Mouse (Mus musculus) liver, embryonic 13.5 days (tissue): ENCODE measurements around the gene Otud7a. TPM values are rescaled to one million over a fixed set of nuclear protein-coding genes. Genes with fewer than 3 reads are reported as not detected.

ENCODE experiments used
- ATAC-seq: fragments of 200-750 bp; cut with Nextera tagmentation; 2 replicates; pipeline ENCODE4 v1.8.0; 2017; ENCODE audit warnings: low read depth, mild to moderate bottlenecking, moderate number of reproducible peaks, moderate library complexity
- DNase-seq: peaks from one replicate; pipeline ENCODE4 v3.0.0; 2022
- H3K27ac ChIP-seq: fragments of 300-500 bp; sonication (generic); 2 replicates; pipeline ENCODE4 v1.5.1; 2015; ENCODE audit warnings: moderate library complexity, mild to moderate bottlenecking, inconsistent platforms
- H3K27me3 ChIP-seq: fragments of 300-500 bp; sonication (generic); 2 replicates; pipeline ENCODE4 v1.6.1; 2015; ENCODE audit warnings: mild to moderate bottlenecking, inconsistent platforms
- H3K36me3 ChIP-seq: fragments of 300-500 bp; sonication (generic); 2 replicates; pipeline ENCODE4 v1.6.1; 2015; ENCODE audit warnings: mild to moderate bottlenecking, inconsistent platforms
- H3K4me1 ChIP-seq: fragments of 300-500 bp; sonication (generic); replicated peaks from 2 replicates; pipeline ENCODE4 v1.6.1; 2015; ENCODE audit warnings: inconsistent platforms
- H3K4me2 ChIP-seq: fragments of 300-500 bp; sonication (generic); 2 replicates; pipeline ENCODE4 v1.6.1; 2015; ENCODE audit warnings: inconsistent platforms, mild to moderate bottlenecking, moderate library complexity
- H3K4me3 ChIP-seq: fragments of 300-500 bp; sonication (generic); replicated peaks from 2 replicates; pipeline ENCODE4 v1.5.1; 2015; ENCODE audit warnings: mild to moderate bottlenecking, inconsistent platforms
- H3K9ac ChIP-seq: fragments of 300-500 bp; sonication (generic); 2 replicates; pipeline ENCODE4 v1.6.1; 2015; ENCODE audit warnings: mild to moderate bottlenecking, inconsistent platforms
- H3K9me3 ChIP-seq: fragments of 300-500 bp; sonication (generic); replicated peaks from 2 replicates; pipeline ENCODE4 v1.6.1; 2016; ENCODE audit warnings: inconsistent platforms
- WGBS: fragments of 180-500 bp; shearing (Covaris S2); methylation state at CpG from one replicate; pipeline ENCODE4 v1.1.7; 2015; ENCODE audit not compliant: insufficient replicate concordance; 5-methylcytosine and 5-hydroxymethylcytosine counted together
- polyA plus RNA-seq: library from polyadenylated mRNA; unstranded; fragments of >200 nt; fragmentation: Nextera tagmentation; extraction: Ambion mirVana; gene quantifications from 2 replicates; pipeline ENCODE4 v1.2.1, GENCODE M21; 2015

Otud7a gene
- polyA plus RNA-seq, 1 experiment from 2014 or later = not detected

DNA sequence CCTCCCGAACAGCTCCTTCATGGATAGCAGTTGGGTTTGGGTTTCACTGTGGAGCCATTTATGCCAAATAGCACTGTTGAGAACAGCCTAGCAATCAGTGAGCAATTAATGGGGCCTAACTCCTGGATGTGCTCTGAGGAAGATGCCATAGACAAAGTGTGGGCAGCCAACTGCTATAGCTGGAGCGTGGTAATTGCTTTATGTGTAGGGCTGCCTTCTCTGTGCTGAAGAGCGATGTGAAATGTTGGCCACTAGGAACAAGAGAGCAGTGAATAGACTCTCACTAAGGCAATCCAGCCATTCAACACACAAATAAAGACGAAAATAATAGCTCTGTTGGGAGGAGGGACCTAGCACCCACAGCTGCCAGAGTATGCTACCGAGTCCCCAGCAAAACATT lies 345.2 kb downstream of the Otud7a start:
- Histone ChIP-seq H3K9ac (no peak overlapping the region), H3K27me3 (no peaks in the 10 kb centered on the region), H3K4me1 (no peaks in the 10 kb centered on the region), H3K4me2 (no peak overlapping the region), H3K4me3 (no peak overlapping the region), H3K36me3 (no peaks in the 10 kb centered on the region), H3K27ac (no peak overlapping the region), H3K9me3 (no peaks in the 10 kb centered on the region)
- WGBS = 72% methylated on average over 5 of the region's 5 CpGs
- no peak for ATAC-seq
- no peak for DNase-seq

DNA sequence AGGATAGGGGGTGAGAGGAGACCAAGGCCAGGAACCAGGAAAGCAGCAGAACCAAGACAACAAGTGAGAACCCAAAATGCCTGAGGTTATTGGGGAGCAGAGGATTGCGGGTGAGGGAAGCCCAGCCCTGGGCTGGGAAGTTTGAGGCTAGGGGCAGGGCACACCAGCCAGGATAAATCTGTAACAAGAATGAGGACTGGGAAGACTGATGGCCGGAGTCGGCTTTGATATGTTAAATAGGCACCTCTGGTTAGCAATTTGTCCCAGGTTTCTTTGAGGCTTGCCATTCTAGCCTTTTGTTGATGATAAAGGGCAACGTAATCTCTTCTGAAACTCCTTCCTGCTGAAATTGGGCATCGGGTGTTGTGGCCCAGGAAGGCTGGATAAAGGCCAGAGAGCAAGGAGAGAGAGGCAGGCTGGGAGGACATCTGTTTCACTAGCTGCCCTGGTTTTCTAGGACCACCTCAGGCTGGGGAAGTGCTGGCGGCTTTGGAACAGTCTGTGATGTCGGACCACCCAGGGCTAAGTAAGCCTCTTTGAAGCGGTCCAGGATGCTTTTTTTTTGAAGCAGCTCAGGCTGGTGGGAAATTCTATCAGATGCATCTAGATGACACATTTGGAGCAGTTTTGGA lies 351.6 kb downstream of the Otud7a start:
- 46% methylated on average over 8 of the region's 8 CpGs for WGBS
- Histone ChIP-seq H3K9ac (no peak overlapping the region), H3K27ac (no peak overlapping the region), H3K4me3 (no peak overlapping the region), H3K4me1 (no peaks in the 10 kb centered on the region), H3K36me3 (no peaks in the 10 kb centered on the region), H3K27me3 (no peaks in the 10 kb centered on the region), H3K9me3 (no peaks in the 10 kb centered on the region), H3K4me2 (no peak overlapping the region)
- ATAC-seq (no peak), DNase-seq (no peak)

DNA sequence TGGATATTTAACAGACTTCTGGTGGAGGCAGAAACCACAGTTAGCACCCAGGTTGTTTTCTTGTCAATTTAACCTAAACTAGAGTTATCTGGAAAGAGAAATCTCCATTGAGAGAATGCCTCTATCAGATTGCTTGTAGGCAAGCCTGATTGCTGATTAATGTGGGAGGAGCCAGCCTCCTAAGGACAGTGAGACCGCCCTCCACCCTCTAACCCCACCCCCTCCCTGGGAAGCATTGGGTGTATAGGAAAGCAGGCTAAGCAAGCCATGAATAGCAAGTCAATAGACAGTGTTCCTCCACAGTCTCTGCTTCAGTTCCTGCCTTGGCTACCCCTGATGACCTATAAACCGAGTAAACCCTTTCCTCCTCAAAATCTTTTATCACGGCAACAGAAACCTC lies 353.9 kb downstream of the Otud7a start:
- 73% methylated on average over 3 of the region's 3 CpGs for WGBS
- Histone ChIP-seq H3K4me2 (no peak overlapping the region), H3K27me3 (no peaks in the 10 kb centered on the region), H3K4me1 (no peaks in the 10 kb centered on the region), H3K9me3 (no peaks in the 10 kb centered on the region; the same call in 1 of the 2 replicates), H3K36me3 (no peaks in the 10 kb centered on the region), H3K27ac (no peak overlapping the region), H3K9ac (no peak overlapping the region), H3K4me3 (no peak overlapping the region)
- no peak for ATAC-seq
- DNase-seq = no peak

DNA sequence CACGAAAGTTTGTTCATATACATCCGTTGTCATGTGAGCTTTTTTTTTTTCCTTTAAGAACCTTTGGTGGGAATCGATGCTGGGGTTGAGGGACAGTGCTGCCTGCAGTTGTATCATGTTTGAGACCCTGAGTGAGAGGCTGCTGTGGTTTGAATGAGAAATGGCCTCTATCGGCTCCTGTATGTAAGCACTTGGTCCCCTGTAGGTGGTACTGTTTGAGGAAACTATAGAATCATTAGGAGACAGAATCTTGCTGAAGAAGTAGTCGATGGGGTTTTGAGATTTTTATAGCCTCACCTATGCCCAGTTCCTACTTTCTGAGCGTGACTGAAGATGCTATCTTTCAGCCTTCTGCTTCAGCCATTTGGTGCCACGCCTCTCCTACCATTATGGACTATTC lies 354.8 kb downstream of the Otud7a start:
- WGBS = 61% methylated on average over 7 of the region's 7 CpGs
- Histone ChIP-seq H3K27me3 (no peaks in the 10 kb centered on the region), H3K4me2 (no peak overlapping the region), H3K36me3 (no peaks in the 10 kb centered on the region), H3K27ac (no peak overlapping the region), H3K4me3 (no peak overlapping the region), H3K4me1 (no peaks in the 10 kb centered on the region), H3K9ac (no peak overlapping the region), H3K9me3 (no peaks in the 10 kb centered on the region; the same call in 1 of the 2 replicates)
- ATAC-seq (no peak), DNase-seq (no peak)

DNA sequence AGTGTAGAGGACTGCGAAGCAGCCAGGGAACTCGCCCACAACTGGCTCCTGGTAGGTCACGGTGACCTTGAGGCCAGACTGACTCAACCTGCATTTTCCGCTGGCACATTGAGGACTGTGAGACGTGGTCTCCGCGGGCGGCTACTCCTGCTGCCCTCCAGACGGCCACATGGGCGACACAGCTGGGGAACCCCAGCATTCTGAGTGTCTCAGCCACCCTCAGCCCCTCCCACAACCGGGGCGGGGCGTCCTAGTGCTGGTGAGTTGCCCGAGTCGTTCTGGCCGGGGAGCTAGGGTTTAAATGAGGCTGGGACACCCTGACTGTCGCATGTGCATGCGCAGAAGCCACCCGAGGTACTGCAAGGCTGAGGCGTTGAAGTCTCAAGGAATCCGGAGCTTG lies 358.2 kb downstream of the Otud7a start:
- H3K9me3 ChIP-seq = no peaks in the 10 kb centered on the region; the same call in 1 of the 2 replicates
- H3K4me3 ChIP-seq = no peak overlapping the region
- H3K9ac ChIP-seq = no peak overlapping the region
- WGBS = 78% methylated on average over 21 of the region's 21 CpGs
- no peaks in the 10 kb centered on the region for H3K27me3 ChIP-seq
- no peaks in the 10 kb centered on the region for H3K36me3 ChIP-seq
- no peak overlapping the region for H3K4me2 ChIP-seq
- H3K4me1 ChIP-seq = no peaks in the 10 kb centered on the region
- DNase-seq (peak; percentile 73), ATAC-seq (no peak)
- H3K27ac ChIP-seq = no peak overlapping the region

Other genes with a start within 250 kb of the Otud7a start
- 0.09 TPM in 1 of 2 replicates, not detected in the other for gene Chrna7, start 232.2 kb upstream of the Otud7a start, polyA plus RNA-seq